Mouse (Mus musculus) embryo, embryonic 11 days (tissue): ENCODE data around the gene Stk25.

Experiments
- DNase-seq: peaks from one replicate; pipeline ENCODE4 v3.0.0-alpha.2; 2015

Gene Stk25

DNA sequence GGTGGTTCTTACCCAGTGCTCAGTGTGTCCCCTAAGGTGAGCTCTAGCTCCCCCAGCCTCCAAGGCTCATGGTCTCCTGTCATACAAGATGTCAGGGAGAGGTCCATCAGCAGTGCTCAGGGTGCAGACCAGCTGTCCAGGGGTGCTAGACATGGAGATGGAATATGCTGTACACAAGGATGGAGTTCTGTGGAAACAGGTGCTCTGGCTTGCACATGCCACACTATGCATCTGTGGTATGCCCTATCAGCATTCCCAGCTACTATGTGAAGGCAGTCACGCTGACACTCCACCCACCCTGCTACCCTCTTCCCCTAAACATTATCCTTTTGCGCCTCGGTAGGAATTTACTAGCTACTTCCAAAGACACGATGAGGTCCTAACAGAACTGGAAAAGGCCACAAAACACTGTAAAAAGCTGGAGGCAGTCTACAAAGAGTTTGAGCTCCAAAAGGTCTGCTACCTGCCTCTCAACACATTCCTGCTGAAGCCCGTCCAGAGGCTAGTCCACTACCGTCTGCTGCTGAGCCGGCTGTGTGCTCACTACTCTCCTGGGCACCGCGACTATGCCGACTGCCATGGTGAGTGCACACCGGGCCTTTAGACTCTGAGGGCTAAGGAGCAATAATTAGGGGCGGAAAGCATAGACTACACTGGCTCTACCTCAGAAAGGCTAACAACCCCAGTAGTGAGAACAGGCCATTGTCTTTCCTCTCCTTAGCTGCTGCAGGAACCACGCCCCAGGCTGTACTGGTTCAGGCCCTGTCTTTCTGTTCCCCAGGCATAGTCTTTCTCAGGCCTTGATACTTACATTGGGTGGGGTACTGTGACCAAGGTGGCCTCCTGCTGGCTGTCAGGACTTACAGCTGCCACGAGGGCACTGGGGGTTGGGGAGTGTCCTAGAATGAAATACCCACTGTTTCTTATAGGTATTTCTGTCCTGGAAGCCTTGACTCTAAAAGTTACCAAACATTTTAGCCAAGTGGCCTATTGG lies 51.1 kb downstream of the Stk25 start:
- no peak for DNase-seq

DNA sequence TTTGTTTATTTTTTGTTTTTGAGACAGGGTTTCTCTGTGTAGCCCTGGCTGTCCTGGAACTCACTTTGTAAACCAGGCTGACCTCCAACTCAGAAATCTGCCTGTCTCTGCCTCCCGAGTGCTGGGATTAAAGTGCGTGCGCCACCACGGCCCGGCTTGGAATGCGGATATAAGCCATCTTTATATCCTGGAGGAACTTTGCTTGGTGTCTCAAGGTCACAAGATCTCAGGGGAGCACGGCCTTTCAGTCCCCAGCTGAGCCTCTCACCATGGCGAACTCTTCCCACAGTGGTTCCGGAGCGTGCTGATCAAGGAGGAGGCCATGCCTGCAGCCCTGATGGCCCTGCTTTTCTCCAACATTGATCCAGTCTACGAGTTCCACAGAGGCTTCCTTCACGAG lies 54.5 kb downstream of the Stk25 start:
- no peak for DNase-seq

DNA sequence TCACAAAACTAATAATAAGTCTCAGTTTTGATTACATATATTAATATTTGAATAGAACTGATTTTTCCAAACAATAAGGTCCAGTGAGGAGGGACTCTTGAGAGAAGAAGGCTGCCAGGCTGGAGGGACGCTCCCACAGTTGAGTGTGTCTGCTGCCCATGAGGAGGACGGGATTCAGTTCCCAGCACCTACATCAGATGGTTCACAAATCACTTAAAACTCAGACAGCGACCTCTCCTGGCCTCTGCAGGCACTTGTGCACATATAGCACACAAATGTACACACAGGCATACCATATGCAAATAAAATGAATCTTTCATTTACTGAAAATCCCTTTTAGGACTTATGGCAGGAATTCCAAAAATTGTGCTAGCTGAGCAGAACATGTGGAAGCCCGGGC lies 55.5 kb downstream of the Stk25 start:
- DNase-seq = no peak

DNA sequence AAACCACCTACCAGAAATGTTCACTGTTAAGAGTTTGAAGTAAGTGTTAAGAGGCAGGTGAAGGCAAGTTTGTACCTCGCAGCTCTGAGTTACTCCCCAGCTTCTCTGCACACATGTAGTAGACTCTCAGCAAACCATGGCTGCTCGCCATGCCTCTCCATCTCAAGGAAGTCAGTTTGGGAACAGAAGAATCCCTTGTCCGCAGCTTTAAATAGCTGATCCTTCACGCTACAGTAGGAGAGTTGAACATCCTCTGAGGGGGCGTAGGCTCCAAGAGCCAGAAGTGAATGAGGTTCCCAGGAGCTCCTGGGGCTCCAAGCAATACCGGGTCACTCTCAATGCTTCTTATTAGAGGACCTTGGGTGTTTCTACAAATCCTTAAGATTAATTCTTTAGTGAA lies 62.5 kb downstream of the Stk25 start:
- DNase-seq = no peak

DNA sequence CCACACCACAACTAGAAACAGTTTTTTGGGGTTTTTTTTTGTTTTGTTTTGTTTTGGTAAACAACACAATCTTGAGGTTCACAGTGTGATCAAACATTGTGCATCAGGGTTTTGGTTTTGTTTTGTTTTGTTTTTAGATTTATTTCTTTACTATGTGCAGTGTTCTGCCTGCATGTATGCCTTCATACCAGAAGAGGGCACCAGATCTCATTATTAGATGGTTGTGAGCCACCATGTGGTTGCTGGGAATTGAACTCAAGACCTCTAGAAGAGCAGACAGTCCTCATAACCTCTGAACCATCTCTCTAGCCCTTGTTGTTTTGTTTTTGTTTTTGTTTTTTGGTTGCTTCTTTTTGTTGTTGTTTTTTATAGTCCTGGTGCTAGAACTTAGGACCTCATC lies 64.5 kb downstream of the Stk25 start:
- no peak for DNase-seq

DNA sequence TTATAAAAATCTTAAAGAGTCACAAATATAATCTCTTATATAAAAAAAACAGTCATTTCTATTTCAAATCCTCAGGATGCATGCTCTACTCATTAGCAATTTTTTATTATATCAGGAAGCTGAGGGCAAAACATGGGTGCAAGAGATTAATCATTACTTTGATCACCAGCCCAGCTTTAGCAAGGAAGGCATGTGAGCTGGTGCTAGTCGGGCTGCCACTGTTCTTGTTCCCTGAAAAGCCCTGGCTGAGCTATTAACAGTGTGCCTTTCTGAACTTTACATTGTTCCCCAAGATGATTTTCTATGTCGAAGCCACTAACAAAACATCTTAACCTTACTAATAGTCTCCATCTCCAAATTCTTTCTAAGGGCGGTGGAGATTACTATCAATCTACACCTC lies 70.1 kb downstream of the Stk25 start:
- DNase-seq = no peak

DNA sequence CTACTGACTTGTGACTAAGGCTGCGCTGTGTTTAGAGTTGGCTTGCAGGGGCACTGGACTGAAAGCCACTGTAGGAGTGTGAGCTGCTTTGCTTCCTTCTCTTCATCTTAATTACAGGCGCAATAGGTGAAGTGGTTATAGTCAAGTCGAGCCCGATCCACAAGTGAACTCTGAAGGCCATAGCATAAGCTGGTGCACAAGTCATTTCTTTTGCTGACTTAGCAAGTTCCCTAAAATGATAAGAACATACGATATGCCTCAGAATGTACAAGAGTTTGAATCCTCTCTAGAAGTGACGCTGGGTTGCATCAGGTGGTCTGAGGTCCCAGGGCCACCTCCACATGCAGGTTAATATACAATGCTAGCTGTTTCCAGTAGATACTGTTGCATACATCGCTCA lies 76.9 kb downstream of the Stk25 start:
- DNase-seq = no peak

DNA sequence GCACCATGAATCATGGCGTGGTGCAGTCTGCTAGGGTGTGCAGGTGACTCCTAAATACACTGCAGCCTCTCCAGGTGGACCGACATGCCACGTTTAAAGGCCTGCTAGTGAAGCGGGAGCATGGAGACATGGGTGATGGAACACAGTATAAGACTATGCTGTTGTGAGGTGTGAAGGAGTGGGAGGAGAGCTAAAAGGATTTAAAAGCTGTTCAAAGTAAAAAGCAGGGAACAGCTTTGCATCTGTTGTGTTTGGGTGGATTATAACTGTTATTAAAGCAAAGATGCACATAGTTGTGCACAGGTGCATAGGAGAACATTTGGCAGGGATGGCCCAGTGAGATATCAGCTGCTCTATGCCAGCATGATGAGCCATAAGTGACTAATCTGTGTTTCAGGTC lies 80.6 kb downstream of the Stk25 start:
- DNase-seq = no peak

DNA sequence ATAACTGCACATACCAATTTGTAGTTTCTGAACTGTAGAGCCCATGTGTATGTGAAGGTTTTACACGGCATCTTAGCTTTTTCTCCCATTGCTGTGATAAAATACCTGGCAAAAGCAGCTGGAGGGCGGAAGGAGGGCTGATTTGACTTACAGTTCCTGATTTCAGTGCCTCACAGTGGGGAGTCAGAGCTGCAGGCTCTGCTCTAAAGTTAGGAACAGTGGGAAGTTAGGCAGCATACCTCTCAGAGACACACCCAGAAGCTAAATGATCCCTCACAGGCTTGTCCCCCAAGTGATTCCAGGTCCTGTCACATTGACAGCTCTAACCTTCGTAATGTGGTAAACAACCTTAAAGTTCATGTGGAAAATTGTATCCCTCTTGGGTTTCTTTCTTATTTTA lies 81.4 kb downstream of the Stk25 start:
- DNase-seq = no peak
